Mouse (Mus musculus) thymus, postnatal 25 days (tissue): ENCODE data around the gene Lsamp.
"Not testable (repeated sequence)": the region's sequence is repeated elsewhere in the genome, so short reads cannot be mapped to it uniquely, and the experiment has no call there.

Experiments
- DNase-seq: peaks from one replicate; pipeline ENCODE4 v3.0.0; 2022

Gene Lsamp

DNA sequence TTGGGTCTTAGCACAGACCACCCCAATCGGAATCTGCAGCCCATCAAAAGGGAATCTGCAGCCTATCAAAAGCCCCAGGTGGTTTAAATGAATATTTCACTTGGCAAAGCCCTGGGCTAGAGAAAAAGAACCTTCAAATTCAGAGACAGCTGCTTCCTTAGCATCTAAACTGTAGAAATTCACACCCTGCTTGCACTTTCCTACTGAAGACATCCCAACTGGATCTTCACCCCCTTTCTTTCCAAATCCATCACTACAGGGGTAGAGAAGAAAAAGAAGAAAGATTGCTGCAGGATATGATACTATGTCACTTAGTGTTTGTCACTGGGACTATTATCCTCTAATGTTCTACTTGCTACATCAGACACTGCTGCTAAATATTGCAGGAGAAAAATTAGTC is 1981.5 kb downstream of the Lsamp start:
- DNase-seq, result no peak

DNA sequence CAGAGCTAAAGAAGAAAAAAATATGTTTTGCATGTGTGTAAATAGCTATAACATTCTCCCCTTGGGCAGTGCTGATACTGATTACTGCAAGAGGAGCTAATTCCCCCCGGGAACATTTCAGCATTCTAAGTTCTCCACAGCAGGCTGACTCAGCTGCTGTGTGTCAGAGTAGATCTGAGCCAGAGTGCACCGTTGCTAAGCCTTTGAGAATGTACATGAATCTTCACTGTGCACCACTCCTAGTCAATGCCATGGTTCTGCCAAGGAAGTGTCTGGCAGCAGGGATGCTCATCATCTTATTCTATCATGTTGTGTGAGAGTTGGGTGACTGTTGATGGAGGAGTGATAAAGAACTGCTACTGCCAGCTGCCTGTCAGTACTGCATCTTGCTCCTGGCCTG is 1985.1 kb downstream of the Lsamp start:
- no peak for DNase-seq

DNA sequence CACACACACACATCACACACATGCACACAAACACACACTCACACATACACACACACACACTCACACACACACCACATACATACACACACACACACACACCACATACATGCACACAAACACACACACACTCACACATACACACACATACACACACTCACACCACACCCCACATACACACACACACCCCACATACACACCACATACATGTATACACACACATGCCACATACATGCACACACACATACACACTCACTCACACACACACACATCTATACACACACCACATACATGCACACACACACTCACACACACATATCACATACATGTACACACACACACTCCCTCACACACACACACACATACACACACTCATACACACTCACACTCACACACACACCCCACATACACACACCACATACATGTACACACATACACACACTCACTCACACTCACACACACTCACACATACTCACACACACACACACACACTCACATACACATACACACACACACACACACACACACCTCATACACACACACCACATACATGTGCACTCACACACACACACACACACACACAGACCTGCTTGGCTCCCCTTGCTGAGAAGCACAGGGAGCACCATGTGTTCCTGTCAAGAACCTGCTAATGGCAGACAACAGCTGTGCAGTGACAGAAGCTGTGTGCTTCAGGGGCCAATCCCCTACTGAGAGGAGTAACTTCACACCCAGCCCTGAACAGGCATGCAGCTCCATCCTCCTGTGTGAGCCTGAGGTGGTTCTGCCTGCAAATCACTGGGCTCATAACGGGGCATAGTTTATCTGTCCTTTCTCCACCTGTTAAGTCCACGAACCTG is 1990.9 kb downstream of the Lsamp start:
- DNase-seq, result no peak

DNA sequence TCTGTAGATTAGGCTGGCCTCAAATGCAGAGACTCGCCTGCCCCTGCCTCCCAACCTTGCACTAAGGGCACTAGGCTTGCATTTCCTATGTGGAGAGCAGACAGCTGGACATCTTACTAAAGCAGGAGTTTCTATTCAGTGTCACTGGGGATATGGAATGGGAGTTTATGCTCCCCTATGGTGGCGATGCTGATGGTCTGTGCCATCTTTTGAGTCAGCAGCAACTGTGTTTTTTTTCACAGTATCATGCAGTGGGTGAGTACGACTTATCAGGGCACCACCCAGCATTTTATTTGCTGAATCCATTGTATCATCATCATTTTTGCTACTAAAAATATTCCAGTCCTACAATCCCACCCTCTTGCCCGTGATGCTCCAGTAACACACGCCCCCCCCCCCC is 1992.7 kb downstream of the Lsamp start:
- DNase-seq, result no peak

DNA sequence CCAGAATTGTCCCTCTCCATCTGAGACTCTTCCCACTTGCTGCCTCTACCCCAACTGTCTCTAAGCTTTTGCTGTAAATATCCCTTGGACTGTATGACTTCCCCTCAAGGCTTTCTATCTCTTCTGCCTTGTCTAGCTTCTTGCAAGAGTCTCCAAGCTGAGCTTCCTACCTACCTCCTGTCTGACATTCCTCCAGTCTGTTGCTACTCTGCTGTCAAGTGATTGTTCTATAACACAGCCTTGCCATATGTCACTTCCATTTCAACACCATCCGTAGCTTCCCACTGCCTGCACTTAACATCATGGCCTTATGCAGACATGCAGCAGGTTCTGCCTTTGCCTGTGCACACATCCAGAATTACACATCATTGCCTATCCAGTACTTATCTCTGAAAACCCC is 2012.8 kb downstream of the Lsamp start:
- DNase-seq, result no peak

DNA sequence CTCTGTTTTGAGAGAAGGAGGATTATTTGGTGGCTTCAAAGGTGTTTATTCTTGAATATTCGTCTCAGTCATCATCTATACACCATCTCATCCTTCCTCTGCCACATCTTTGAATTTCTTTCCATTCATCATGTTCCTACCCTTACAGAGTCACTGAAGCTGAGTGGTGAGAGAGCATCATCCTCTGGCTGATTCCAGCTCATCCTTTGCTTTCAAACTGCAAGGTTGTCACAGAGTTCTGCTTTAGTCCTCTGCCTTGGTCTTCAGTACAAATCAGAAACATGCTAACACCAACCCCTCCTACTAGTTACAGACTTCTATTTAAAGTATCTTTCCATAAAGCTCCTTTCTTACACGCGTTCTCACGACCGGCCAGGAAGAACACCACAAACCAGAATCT is 2018.8 kb downstream of the Lsamp start:
- DNase-seq, result no peak

DNA sequence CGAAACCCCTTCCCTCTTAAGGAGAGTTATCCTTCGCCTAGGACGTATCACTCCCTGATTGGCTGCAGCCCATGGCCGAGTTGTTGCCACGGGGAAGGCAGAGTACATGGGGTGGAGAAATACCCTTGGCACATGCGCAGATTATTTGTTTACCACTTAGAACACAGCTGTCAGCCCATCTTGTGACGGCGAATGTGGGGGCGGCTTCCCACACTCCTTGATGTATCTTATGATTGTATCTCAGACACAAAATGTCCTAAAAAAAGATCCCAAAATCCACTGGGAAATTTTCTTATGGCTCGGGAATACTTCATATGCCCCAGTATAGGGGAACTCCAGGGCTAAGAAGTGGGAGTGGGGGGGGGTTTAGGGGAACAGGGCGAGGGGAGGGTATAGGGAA is 2019.3 kb downstream of the Lsamp start:
- not testable (repeated sequence) for DNase-seq

DNA sequence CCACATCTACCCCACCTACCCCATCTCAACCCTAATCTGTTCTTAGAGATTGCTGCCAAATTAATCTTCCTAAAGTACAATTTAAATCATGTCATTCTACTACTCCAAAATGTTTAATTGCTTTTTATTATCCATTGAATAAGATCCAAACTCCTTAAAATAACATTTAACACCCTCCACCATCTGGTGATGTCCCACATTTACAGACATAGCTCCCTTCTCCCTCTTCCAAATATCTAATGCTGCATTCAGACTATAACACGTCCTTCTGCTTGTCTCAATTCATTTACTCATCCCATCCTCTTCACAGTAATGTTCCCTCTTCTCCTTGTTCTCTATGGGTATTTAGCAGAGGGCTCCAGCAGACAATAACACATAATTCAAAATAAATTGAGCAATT is 2020.0 kb downstream of the Lsamp start:
- DNase-seq, result no peak

DNA sequence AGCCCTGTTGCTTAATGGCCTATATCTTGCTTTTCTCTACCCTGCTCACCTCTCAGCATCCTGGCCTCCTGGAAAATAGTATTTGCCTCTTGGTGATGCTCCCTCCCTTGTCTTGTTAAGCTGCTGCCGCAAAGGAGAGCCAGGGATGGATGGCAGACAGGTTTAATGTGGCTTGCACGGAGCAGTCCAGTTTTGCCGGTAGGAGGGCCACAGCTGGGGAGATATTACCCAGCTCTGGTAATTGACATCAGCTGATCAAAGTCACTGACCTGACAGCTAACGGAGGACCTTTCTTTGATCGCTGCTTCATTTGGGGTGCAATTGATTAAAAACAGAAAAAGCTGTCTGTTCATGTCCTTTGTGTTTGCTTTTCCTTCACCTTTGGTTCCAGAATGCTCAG is 2030.8 kb downstream of the Lsamp start:
- DNase-seq, result no peak

DNA sequence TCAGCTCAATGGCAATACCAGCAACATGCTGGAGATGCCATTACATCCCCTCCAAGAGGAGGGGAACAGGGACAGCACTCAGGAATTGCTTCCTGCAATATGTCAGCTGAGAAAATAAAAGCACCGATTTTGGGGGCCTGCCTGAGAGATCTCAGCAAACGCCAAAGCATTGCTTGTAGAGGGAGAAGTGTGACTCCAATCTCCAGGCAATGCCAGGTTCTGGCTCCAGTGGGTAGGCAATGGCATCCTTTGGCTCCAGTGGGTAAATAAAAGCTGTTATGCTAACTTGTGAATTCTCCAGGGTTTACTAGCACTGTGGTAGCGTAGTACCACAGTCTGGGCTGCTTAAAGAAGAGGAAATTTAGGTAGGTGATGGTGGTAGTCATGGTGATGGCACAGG is 2031.3 kb downstream of the Lsamp start:
- DNase-seq, result no peak

DNA sequence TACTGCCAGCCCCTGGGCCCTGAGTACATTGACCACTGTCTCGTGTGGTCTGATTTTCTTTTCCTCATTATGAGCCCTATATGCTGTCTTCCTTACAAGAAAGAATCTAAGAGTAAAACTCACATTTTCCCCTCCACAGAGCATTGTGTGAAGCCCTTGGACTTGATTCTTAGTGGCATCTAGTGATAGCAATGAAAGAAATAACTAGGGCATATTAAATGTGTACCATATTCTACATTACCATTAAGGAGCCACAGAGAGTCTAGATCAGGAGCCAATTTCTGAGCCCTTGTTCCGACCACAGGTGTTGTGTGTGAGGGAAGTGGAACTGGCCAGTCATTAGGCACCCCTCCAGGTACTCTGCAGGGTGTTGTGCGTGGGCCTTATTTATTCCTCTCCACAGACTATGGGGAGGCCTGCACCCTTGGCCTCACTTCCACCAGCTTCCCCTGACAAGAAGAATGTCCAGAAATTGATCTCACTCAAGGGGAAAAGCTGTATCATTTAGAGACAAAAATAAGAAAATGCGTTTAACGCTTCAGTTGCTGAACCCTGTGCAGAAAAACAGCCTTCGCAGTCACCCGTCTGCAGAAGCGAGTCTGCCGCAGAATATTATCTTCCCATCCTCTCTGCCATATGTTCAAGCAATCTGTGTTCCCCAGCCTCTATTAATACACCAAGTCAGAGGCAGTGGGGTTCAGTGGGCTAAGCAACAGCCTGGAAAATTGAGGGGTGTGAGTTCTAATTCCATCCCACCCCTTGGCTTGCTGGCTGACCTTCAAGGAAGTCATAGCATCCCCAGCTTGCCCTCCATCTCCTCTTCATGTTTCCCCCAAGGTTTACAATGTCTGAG is 2032.9 kb downstream of the Lsamp start:
- no peak for DNase-seq

DNA sequence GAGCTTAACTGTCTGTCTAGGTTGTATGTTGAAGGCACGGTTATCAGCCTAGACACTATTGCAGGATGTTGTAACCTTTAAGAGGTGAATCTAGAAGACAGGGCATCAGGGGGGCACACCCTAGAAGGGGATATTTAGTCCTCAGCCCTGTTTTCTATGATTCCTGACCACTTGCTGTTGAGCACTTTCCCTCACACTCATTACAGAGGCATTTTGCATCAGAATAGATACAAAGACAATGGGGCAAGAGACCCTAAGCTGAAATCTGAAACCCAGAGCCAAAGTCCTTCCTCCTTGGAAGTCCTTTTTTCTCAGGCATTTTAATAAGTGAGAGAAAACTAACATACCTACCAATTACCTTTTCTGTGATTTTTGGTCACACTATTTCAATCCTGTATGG is 2038.4 kb downstream of the Lsamp start:
- no peak for DNase-seq

DNA sequence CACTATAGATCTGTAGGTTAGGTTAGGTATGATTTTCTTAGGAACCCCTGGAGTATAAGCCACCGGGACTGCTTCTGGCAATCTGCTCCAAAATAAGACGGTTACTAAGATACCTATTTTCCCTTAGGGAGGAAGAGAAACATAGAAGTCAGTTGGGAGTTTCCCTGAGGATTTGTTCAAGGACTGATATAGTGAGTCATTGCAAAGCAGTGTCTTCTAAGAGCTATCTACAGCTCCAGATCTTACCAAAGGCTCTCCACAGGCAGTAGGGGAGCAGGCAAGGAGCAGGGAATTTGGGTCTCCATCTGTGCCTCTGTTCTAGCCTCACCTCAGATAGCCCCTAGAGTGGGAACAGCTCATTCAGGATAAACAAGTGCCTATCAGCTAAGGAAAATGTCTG is 2047.9 kb downstream of the Lsamp start:
- DNase-seq, result no peak

DNA sequence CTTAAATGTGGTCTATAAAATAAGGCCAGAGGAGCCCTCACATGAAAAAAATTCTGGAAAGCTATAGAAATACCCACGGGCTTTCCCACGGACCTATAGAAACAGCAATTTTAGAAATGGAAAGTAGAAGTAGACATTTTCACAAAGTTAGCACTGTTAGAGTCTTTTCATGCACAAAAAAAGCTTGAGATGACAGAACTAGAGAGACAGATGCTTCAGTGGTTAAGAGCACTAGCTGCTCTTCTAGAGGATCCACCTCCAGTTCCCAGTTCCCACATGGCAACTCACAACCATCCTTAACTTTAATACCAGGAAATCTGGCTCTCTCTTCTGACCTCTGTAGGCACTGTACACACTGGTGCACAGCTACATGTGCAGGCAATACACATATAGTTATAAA is 2049.3 kb downstream of the Lsamp start:
- DNase-seq, result no peak

DNA sequence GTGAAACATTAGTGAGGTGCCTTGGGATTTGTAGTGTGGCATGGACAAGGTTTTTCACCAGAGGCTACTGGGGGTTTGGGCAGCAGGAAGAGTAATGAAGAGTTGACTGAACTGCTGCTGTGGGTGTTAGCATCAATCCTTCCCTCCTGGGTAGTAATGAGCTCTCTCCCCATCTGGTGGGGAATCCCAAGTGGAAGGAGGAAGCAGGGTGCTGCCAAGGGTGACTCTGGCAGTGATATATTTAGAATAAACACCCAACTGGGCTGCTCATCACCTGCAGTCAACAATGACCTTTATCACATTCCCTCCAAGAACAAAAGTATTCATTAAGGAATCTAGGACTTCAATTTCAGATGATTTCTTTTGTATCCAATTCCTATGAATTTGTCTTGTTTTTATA is 2064.0 kb downstream of the Lsamp start:
- no peak for DNase-seq

DNA sequence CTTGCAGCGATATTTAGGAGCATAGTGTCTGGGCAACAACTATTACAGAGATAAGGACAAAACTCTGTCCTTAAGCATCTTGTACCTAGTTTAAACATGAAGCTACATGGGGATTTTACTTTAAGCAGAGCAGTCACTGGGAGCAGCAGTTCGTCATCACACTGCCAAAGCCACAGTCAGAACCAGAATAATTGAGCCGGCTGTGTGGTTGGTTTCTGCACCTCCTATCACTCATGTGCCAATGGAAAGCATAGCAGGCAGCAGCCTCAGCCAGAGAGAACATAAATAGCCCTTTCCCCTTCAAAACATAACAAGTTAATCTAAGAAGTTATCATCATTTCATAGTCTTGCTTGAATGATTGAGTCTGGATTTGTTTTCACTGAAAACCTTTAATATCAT is 2075.8 kb downstream of the Lsamp start:
- no peak for DNase-seq

DNA sequence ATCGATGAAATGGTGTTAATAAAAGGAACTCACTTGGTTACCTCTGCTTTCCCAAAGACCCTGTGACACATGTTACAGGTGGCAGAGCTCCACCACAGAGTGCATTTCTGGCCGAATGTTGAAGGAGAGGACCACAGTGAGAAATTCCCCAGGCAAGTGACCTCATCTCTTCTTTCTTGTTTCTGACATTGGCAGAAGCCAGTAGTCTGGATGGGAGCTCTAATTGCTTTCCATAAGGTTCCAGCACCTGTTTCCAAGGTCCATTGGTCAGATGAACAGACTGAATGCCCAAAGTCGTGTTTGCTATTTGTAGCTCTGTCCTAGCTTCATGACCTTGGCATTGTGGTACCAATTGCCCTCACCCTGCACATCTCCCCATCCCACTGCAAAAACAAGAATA is 2090.2 kb downstream of the Lsamp start:
- DNase-seq, result no peak

DNA sequence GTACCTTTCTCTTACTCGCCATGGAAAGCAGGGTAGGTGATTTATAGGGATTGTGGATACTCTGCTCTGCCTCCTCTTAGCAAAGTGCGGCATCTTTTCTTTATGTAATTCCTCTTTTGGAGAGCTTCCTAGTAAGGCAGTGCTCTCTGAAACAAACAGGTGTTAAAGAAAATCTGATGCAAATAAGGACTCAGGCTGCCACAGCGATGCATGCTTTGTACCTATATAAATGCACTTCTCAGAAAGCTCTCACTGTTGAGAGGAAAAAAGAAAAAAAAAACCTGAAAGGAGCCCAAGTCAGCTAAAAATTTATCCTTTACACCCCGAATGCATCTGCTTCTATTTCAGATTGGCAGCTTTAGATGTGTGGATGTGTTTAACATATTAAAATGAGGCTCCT is 2095.4 kb downstream of the Lsamp start:
- no peak for DNase-seq

DNA sequence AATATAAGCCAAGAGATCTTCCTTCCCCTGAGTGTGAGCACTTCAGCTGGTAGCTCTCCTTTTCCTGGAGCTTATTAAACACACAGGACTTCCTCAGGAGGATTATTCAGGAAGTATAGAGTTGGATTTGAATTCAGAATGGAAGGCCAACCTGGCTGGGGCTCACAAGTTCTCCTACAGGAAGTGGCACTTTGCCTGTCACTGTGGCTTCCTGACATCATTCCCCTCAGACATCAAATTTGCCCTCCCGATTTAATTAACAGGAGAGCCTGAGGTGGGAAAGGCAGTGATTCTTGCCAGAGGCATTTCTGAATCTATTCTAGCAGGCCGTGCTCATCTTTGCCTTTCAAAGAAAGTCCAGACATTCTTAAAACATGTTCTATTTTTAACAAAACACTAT is 2097.4 kb downstream of the Lsamp start:
- DNase-seq, result no peak

DNA sequence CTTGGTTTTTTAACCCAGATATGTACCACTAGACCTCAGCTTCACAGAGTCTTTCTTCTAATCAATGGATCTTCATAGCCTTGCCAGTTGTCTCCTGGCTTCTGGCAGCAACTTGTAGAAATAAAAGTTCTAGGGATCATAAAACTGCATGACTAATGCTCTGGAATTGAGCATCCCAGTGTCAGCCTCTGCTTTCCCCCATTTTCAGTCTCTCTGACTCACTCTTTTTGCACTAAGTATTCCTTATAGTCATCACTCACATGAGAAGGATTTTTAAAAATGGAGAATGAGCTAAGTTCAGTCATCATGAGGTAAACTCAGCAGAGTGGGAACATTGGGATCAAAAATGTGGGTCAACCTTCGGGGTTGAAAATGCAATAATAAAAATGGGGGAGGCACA is 2113.3 kb downstream of the Lsamp start:
- no peak for DNase-seq

DNA sequence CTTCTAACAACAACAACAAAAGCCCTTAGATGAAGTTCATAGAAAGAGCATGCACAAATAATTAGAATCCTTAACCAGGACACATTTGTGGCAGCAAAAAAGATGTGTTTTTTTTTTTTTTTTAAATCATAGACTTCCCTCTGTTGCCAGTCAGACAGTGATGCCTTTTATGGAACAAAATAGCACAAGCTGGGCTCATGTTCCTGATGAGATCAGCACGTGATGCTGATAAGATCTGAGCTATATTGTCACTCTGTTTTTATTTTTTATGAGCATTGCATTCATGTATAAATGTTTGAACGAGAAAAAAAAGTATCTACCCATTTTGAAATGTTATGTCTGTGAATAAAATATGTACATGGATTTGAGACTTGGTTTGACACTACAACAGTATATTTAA is 2118.0 kb downstream of the Lsamp start:
- no peak for DNase-seq

DNA sequence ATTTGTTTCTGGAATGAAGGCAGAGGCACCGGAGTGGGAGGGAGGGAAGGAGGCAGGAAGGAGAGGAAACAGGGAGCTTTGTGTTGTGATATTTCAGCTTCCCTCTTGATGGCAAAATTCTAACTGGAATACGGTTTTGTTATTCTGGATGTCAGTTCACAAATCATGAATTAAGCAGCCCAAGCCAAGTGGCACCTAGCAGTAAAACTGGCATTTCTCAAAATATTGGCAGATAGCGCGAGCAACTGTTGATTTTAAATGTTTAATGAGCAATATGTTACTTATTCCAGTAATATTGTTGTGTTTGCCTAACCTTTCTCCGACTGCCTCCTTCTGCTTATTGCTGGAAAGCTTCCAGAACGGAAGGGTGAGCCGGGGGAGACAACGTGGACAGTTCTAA is 2118.5 kb downstream of the Lsamp start:
- DNase-seq, result no peak

DNA sequence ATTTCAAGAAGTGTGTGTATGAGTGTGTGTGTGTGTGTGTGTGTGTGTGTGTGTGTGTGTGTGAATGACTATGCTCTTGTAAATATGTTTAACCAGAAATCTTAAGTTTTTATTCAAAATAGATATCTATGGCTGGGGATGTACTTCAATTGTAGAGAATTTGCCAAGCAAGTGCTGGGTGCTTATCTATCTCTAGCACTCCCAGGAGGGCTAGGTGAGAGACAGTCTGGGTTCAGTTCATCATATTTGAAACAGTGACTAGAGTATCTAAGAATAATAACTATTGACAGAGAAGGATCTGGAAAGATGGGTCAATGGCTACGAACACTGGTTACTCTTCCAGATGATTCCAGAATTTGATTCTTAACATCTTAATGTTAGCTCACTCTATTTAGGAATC is 2128.1 kb downstream of the Lsamp start:
- no peak for DNase-seq

DNA sequence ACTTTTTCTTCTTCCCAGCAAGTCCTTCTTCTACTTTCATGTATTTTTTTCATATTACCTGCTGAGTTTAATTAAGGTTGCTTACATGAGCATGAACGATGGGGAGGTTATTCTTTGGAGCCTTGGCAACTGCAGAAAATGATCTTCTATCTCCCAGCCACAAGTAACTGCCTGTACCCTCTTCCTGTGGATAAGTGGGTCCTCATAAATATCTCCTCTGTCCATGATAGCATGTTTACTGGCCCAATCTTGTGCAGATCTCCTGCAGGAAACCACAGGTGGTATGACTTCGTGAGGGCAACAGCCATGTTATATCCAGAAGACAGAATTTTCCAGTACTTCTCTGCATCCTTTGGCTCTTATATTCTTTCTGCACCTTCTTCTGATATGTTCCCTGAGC is 2129.1 kb downstream of the Lsamp start:
- DNase-seq, result no peak
